Mouse (Mus musculus) lung, postnatal 0 days (tissue): ENCODE data around the gene Mcrip2.

Experiments used
- CTCF ChIP-seq: IDR thresholded peaks from 2 replicates; pipeline ENCODE4 v1.5.1; 2016; ENCODE audit warnings: antibody characterized with exemption, mild to moderate bottlenecking
- EP300 ChIP-seq: IDR thresholded peaks from 2 replicates; pipeline ENCODE4 v1.6.1; 2016; ENCODE audit warnings: antibody characterized with exemption, mild to moderate bottlenecking, control low read depth

DNA sequence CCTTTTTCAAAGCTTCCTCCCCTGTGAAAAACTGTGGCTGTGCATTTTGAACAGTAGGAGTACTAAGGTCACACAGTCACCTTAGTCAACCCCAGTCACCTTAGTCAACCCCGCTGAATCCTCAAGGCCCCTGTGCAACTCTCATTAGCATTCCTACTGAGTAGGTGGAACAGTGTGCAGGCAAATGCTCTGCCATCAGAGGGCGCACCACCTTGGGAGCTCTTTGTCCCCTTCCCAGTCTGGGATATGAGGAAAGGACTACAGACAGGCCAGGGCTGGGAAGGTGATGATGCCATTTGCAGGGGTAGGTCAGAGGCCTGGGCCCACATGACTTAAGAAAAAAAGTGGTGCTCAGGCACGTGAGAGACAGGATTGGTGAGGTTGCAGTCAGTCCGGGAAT, 10.7 kb upstream of the Mcrip2 start:
- TF ChIP-seq CTCF (peak; percentile 66), EP300 (no peak)
